Mouse (Mus musculus): ENCODE data around the gene Stk32c.

DNA sequence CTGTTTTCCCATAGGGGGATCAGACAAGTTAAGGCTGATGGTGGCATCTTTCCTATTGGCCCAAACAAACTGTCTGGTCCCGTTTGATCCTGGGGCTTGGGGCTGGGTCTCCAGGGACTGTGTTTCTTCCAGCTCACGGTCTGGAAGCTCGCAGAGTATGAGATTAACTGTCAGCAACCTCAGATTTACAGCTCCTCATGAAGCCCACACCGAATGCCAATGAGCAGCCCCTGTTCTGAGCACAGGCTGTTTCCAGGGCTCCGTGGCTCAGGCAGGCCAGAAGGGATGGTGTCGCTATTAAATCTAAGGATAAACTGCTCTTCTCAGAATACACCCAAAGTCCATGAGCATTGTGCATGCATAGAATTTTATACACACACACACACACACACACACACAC is 138.9 kb downstream of the Stk32c start:
- TF ChIP-seq CTCF (IDR thresholded peaks at IDR 0.05; ENCODE audit: low read depth) (no peak), EP300 (optimal IDR thresholded peaks at IDR 0.05) (no peak)
